Mouse (Mus musculus) megakaryocyte, adult 5-6 weeks (primary cell): ENCODE measurements around the gene Serpina3a. TPM values are rescaled to one million over a fixed set of nuclear protein-coding genes. Genes with fewer than 3 reads are reported as not detected.
"Not testable (repeated sequence)": the region's sequence is repeated elsewhere in the genome, so short reads cannot be mapped to it uniquely, and the experiment has no call there.

ENCODE experiments used
- ATAC-seq: 2 replicates; pipeline ENCODE4 v1.8.0; 2016; ENCODE audit warnings: mild to moderate bottlenecking, inconsistent platforms; ENCODE audit not compliant: poor library complexity, severe bottlenecking
- total RNA-seq, 2 experiments: library from RNA; stranded (forward) in 1 of 2; stranded (reverse) in 1 of 2; fragments of 153-499, 151-499 nt in 1 of 2; fragments of 221-1000, 200-1000 nt in 1 of 2; gene quantifications; 2 replicates each; pipeline versions ENCODE4 v1.2.3 to v1.2.4; 2015 to 2017

The Serpina3a gene
- not detected in 2 replicates for total RNA-seq (2015)
- total RNA-seq (2017), result not detected in 2 replicates

DNA sequence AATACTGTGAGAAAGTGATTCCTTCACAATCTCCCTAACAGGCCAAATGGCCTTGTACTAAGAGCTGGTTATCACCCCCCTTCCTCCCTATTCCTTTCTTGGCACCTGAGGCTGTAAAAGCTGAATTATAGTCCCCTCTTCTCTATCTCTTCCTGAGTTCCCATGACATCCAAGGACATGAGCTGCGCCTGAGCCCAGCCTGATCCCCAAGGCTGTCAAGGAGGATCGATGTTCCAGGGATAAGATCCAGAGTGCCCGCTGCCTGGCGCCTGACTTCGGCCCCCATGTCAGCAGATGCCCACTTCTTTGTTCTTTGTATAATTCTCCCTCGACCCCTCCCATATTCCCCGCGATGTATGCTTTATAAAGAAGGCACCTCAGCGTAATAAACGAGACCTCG is at the start of gene Serpina3a:
Gene Serpina3a, plus strand, starts transcription at position 392 of the 400 bp plus-strand sequence.
- not testable (repeated sequence) for ATAC-seq

DNA sequence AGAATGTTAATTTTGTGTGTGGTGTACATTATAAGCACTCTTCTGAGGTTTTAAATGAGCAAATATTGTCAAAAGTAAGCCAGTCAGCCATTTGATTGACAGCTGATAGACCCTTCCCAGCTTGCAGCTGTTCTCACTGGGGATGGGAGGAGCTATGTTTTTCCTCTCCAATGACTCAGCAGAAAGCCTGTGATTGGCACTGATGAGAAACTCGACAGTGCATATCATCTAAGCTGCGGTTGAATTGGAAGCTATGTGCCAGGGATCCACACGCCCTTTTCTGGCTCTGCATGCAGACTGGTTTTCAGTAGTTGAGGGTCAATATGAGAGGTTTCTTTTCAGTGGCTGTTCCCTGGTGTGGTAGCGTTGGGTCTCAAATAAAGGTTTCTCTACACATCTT is 48.0 kb upstream of the Serpina3a start:
- ATAC-seq, result no peak

DNA sequence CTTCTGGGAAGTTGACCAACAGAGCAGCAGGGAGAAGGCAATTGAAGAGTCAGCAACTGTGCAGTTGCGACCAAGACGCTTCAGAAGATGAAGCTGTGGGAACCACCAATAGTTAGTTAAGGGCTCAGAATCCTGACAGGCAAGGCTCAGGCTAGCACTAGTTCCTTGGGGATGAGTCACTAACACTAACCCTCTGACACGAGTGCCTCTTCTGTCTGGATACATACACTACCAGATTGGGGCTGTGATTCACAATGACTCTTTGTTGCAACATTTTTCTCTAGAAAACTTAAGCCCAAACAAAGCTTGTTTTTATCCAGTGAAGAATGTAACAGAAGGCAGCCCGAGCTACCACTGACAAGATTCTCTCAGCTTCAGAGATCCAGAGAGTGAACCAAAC is 47.5 kb upstream of the Serpina3a start:
- ATAC-seq, result no peak

DNA sequence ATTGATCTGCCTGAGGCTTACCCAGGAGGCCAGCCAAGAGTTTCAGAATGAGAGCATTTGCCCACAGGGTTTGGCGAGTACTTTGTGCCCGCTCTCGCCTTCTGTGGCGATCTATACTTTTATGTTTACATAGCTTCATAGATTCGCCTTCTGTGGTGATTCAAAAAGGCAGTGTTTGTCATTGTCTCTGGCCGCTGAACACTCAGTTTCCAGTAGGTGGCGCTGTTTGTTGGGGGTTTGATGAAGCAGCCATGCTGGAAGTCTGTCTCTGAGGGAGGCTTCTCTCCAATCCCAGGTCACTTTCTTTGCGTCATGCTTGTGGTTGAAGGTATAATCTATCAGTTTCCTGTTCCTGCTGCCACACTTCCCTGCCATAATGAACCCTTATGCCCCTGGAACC is 46.3 kb upstream of the Serpina3a start:
- peak; percentile 44 for ATAC-seq

DNA sequence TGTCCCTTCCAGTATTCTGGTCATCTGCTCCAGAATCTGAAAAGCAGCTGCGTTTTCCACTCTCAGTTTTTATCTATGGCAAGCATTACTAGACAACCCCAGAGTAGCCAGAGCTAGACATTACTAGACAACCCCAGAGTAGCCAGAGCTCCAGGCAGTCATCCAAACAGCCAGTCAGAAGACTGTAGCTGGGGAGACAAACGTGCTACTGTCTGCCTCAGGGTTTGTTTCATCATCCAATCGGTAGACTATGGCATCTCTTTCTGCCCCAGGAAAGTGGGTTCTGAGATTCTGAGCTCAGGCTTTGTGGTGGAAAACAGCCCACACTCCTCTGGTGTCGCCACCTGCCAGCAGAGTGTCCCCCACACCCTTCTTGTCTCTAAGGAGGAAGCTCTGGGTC is 45.0 kb upstream of the Serpina3a start:
- peak; percentile 75 for ATAC-seq

DNA sequence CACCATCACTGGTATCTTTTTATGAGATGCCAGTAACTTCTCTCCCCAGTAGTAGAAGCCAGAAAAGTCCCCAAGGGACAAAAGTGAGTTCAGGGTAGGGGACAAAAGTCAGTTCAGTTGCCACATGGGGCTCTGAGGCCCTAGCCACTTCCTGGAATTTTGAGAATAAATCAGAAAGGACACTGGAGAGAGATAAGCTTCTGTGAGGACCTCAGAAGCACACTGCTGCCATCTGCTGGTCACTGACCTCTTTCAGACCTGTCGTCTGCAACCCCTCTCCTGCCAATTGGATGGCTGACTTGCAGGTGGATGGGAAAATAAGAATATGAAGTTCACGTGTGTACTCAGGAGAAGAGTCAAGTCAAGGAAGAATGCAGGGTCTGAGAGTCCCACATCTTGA is 42.9 kb upstream of the Serpina3a start:
- peak; percentile 61 for ATAC-seq

DNA sequence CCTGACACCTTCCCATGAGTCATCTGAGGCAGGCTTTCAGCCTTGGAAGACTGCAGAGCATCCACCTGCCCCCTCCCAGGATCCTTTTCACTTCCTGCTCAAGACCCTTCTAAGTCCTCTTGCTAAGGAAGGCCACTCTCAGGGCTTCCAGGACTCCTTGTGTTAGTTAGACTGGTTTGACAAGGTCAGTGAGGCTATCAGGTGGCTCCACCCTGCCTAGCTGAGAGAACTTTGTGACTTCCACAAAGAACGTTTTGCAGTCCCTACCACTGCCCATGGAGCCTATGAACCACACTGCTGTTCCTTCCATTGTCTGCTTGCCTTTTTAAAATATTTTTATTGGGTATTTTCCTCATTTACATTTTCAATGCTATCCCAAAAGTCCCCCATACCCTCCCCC is 40.8 kb upstream of the Serpina3a start:
- ATAC-seq, result no peak

DNA sequence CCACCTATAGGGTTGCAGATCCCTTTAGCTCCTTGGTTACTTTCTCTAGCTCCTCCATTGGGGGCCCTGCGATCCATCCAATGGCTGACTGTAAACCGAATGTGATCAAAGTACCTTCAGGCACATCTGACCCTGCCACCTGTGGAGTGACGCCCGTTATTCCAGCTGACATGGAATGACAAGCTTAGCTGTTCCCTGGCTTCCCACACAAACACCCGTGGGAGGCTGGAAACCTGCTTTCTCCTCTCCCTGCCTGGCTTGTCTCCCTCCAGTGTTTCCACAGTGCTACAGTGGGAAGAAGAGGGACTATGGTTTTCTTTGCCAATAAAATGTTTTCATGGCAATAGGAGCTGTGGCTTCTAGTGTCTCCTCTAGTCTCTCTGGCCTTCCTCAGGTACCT is 40.2 kb upstream of the Serpina3a start:
- no peak for ATAC-seq

DNA sequence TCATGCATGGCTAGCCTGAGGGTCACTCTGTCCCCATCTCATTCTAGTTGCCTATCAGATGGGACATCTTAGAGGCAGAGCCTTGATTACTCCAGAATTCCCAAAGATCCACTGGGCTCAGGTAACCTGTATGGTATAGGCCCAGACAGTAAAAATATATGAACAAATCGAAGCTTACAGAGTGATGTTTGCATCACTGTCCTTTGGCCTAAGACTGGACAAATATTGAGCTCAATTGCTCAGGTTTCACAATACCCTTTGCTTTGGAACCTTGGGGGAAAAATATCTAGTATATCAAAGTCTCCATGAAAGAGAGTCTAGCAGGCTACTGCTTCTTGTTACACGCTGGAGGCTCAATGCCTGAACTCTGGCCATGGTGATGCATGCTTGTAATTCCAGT is 22.4 kb upstream of the Serpina3a start:
- ATAC-seq, result no peak

DNA sequence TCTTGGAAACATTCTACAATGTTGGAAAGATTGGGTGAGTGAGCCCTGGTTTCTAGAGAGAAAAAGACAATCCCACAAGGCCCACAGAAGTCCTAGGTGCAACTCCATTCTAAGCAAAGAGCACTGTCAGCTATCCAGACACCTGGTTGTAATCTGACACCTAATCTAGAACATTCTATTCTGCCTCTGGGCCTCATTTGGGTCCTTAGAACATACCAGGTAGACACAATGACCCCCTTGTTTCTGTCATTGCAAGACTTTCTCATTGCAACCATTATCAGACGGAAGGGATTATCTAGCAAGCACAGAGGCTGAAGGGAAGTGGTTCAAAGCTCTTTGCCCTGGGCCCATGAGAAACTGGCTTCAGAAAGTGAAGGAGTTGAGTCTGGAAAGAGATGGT is 21.2 kb upstream of the Serpina3a start:
- ATAC-seq, result no peak

DNA sequence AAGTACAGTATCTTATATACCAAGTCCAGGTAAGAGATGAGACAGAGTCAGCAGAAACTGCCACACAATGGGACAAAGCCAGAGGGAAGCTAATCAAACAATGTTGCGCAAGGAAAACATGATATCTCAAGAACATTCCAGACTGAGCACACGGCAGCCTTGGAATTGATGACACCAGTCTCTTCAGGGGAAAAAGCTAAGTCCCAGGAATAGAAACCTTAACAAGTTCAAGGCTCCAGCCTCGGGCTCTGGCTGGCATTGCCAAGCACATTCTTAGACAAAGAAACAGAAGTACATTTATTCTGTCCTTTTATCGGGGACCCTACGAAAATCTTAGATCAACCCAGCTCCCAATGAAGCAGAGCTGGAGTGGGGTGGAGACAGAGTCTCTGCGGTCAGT is 11.8 kb upstream of the Serpina3a start, which contains the start of gene Serpina5:
Gene Serpina5, plus strand, starts transcription at position 346 of the 400 bp plus-strand sequence.
- ATAC-seq, result no peak

DNA sequence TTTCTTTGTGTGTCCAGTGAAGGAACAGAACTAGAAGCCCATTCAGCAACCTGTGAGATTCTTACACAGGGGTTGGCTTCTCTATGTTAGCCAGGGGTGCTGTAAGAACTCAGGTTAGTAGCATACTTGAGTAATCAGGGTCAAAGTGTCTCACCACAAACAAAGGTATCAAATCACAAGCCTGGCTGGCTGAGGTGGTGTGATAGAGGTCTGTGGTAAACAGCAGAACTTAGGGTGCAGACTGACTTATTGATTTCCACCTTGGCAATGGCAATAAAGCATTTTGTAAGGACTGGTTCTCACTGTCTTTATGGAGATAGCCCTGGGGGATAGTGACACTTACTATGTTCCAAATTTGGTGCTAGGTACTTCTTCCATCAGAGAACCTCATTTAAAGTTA is 6.7 kb upstream of the Serpina3a start:
- no peak for ATAC-seq

DNA sequence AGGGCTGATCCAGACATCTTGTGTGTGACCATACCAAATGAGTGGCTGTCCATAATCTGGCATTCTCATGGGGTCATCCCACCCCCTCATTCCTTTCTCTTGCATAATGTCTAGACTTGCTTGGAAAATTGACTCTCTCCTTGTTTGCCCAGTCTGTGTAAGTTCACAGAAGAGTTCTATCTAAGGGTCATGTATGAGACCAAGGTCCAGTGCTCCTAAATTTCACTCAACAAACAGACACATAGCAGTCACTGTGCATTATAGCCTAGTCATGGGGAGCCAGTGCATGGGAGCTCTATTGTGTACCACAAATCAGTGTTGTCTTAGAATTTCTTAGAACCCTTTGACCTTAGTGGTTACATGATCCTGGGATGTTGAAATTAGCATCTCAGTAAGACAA is 5.6 kb upstream of the Serpina3a start:
- ATAC-seq, result no peak

DNA sequence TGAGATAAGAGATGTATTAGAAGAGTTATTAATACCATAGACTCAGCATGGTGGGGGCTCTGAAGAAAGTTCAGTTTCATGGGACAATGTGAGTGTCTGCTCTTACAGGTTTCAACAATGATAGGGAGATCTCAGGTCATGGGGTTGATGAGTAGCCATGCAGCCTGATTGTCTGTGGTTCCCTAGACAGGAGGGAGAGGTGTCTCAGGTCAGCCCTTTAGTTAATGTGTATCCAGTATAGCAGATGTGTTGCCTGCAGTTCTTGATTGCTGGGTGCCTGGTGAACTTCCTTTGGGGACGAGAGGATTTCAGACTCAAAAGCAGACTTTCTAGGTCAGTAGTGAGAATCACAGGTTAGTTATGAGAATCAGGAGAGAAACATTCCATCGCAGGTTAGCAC is 4.0 kb upstream of the Serpina3a start:
- ATAC-seq, result no peak

DNA sequence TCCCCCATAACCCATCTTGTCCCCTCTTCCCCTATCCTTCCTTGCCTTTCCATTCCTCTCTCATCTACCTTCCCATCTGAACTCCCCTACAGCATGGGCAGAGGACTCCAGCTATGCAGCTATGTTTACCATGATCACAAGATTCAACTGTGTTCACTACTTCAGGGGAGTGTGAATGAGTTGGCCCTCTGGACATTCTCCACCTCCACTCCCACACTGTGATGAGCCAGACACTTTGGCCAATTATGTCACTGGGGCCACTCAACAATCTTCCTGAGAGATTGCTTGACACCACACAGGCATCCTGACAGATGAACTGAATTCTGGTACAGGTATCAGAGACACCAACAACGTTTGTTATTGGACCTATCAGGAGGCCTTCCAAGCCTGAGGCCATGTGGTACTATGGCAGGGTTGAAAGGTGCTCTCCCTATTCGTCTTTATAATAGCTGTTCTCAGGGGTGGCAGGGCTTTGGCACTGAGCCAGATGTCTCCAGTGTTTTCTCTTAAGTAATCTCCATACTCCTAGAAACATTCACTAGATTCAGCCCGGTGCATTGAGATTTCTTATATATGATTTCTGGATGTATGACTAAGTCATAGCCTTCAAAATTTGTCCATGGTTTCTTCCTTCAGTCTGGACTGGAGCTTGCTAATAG is 2.5 kb downstream of the Serpina3a start:
- ATAC-seq, result no peak

DNA sequence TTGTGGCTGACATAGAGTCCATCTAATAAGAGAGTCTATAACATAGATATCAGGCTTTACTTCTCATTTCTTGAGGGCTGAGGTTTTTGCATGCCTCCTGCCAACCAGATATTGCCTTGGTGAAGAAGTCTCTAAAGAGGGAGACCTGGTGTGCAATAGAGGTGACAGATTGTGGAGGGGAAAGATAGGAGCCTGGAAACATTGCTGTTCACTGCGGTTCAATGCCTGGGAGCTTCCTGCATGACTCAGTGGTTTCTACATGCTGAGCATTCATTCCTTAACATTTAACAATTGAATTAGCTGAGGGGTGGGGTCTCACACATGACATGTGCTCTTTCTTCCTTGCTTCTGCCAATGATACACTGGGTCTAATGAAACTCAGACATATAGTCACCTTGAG is 10.6 kb downstream of the Serpina3a start:
- no peak for ATAC-seq

DNA sequence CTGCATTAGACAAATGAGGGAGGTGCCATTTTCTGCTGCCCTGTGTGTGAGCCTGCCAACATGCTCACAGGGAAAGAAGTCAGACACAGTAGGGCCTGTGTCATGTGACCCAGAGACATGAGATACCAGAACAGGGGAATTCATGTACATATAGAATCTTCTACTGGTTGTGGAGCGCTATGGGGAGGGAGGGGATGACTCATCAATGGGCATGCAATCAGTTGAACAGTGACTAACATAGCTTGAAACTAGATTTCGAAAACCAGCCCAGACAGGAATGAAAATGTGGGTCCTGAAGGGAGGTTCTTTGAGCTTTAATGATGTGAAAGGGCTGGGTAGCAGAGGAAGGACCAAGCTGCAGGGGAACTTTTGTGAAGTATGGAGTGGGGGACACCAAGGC is 11.5 kb downstream of the Serpina3a start:
- peak; percentile 41; the same call in 1 of the 2 replicates for ATAC-seq

DNA sequence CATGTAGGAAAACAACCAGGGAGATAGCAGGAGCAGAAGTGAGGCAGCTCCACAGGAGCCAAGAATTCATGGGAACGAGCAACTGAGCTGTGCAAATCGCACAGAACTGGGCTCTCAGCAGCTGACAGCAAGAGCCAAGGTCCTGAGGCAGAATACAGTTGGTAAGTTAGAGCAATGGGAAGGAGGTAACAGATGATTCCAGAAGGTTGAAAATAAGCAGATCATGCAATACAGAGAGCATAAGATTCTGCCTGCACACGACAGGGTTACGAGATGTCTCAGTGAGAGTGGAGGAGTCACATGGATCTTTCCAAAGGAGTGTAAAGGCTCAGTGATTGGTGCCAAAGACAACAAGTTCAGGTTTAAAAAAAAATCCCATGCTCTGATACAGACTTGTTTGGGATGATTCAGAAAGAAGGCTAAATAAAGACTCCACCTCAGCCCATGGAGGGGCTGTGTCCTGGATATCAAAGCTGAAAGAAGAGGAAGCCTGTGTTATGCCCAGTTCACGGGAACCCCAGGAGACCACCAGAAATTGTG is 12.6 kb downstream of the Serpina3a start:
- no peak for ATAC-seq

DNA sequence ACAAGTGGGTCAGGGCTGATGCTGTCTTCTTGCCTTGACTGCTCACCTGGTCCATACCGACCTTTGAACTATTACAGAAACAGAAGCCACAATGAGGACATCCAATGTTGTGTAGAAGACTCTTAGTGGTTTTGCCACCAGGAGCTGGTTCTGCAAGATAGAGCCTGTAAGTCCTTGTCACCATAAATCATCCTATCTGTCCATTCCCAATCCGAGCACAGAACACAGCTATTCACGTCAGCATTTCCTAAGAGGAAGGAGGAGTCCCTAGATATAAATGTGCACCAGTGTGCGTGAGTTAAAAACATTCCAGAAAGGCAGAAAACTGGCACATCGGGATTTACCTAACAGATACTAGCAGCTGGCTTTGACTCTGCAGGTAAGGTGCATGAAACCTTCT is 15.2 kb downstream of the Serpina3a start, which contains the start of gene Serpina3b:
Gene Serpina3b, plus strand, starts transcription at position 301 of the 400 bp plus-strand sequence.
- no peak for ATAC-seq

DNA sequence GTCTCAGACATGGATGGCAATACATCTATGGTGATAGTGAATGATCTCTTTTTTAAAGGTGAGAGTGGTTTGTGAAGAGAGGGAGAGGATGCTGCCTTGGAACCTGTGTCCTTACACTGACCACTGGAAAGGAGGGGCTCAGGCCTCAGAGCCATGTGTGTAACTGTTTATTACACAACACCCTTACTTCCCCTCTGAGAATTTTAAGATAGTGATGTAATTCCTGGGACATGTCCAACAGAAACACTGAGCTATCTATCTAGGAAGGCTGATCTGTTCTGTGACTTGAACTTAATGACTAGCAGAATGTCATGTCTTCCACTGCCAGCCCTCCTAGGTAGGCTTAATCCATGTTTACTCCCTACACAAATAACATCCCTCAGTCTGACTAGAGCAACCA is 18.5 kb downstream of the Serpina3a start:
- peak; percentile 87 for ATAC-seq

DNA sequence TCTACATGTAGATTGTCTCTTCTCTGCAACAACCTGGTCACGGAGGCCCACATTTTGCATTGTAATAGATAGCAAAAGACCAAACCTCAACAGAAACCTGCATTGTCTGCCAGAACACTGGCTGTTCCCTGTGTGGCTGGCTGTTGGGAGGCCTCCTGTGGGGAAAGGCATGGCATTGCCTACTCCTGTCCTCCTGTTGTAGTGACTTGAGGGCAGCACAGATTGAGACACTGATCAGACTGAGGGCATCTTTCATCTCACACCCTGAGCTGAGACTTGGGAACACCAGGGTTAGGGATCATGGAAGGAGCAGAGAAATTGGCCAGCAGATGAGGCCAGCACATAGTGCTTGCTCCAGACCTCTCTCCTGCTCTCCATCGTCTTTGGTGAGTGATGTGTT is 25.7 kb downstream of the Serpina3a start:
- ATAC-seq, result no peak

DNA sequence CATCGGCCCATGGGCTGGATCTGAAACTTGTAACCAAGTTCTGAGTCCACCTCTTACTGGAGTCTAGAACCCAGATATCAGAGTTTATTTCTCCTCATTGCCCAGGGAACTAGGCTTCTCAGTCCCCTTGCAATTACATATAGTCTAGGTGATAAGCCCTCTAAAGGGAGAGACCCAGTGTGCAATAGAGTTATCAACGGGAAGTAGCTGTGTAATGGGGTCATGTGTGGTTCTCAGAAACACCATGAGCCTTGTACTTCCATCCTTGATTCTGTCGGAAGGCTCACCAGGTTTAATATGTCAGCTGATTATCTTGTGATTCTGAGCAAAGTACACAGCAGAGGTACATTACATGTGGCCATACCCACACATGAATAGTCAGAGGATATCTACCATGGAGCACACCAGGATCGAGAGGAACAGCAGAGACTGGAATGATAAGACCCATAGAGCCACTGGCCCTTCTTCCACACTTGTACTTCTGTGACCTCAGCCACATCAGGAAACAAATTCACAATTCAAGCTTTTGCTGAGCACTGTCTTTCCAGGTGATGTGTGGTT is 28.1 kb downstream of the Serpina3a start:
- no peak for ATAC-seq
